Mouse (Mus musculus) testis, adult 2 months (tissue): Measurements from ENCODE around the gene Arhgap22.

ENCODE experiments used
- CTCF ChIP-seq: fragments of 200-500 bp; IDR thresholded peaks from 2 replicates; pipeline ENCODE4 v1.5.1; 2012; ENCODE audit warnings: low read depth, mild to moderate bottlenecking, inconsistent platforms, low read length, moderate library complexity; ENCODE audit not compliant: control insufficient read depth, insufficient read depth, insufficient replicate concordance
- POLR2A ChIP-seq: fragments of 200-500 bp; IDR thresholded peaks from 2 replicates; pipeline ENCODE4 v1.6.1; 2012; ENCODE audit warnings: low read depth, mild to moderate bottlenecking, inconsistent platforms, low read length, moderate library complexity; ENCODE audit not compliant: control insufficient read depth

- TF ChIP-seq CTCF (no peak), POLR2A (no peak)
These were observed 110.7 kb downstream of the Arhgap22 start for GRCm38 (mm10) chr14:33324556-33324955.
